Mouse (Mus musculus) left cerebral cortex, adult 9 months (tissue): ENCODE measurements at regions not wholly inside any gene's neighbourhood (a gene's known extent, or its start where the extent isn't known, plus 50 kb on each side); places are given as distances from the start of the nearest gene placed in this dataset.

ENCODE experiments used
- DNase-seq, 2 experiments: peaks; one replicate each; pipeline ENCODE4 v3.0.0; 2022; ENCODE audit warnings: low spot score in 2 of 2

- DNase-seq: no peak
These were observed 289.5 kb upstream of the Slit2 start for GRCm38 (mm10) chr5:47693478-47693877.

GRCm38 (mm10) chr5:47693921-47694320 lies 289.0 kb upstream of the Slit2 start:
- no peak for DNase-seq

- no peak for DNase-seq
These were observed 288.3 kb upstream of the Slit2 start for GRCm38 (mm10) chr5:47694630-47695029.

GRCm38 (mm10) chr5:47711553-47711952 lies 271.4 kb upstream of the Slit2 start:
- no peak for DNase-seq

GRCm38 (mm10) chr5:47714333-47714732 lies 268.6 kb upstream of the Slit2 start:
- no peak for DNase-seq

- no peak for DNase-seq
These were observed 258.0 kb upstream of the Slit2 start for GRCm38 (mm10) chr5:47724911-47725310.

GRCm38 (mm10) chr5:47742727-47743126 lies 240.2 kb upstream of the Slit2 start:
- no peak for DNase-seq

GRCm38 (mm10) chr5:47745177-47745576 lies 237.8 kb upstream of the Slit2 start:
- DNase-seq: no peak

GRCm38 (mm10) chr5:47751907-47752306 lies 231.0 kb upstream of the Slit2 start:
- no peak for DNase-seq

- DNase-seq: no peak
These were observed 210.1 kb upstream of the Slit2 start for GRCm38 (mm10) chr5:47772642-47773353.

GRCm38 (mm10) chr5:47773354-47773743 lies 209.6 kb upstream of the Slit2 start:
- no peak for DNase-seq

GRCm38 (mm10) chr5:47780861-47781260 lies 202.1 kb upstream of the Slit2 start:
- no peak for DNase-seq

GRCm38 (mm10) chr5:47781608-47782007 lies 201.3 kb upstream of the Slit2 start:
- DNase-seq: no peak

GRCm38 (mm10) chr5:47794639-47795272 lies 188.2 kb upstream of the Slit2 start:
- no peak for DNase-seq

GRCm38 (mm10) chr5:47795273-47795672 lies 187.7 kb upstream of the Slit2 start:
- DNase-seq: no peak

GRCm38 (mm10) chr5:47820936-47821335 lies 162.0 kb upstream of the Slit2 start:
- DNase-seq: no peak

GRCm38 (mm10) chr5:47837998-47838397 lies 144.9 kb upstream of the Slit2 start:
- DNase-seq: peak in 1 of 2 experiments; percentile 2

- DNase-seq: no peak
These were observed 113.2 kb upstream of the Slit2 start for GRCm38 (mm10) chr5:47869701-47870100.
